Mouse (Mus musculus) midbrain, embryonic 16.5 days (tissue): ENCODE measurements at regions not wholly inside any gene's neighbourhood (a gene's known extent, or its start where the extent isn't known, plus 50 kb on each side); places are given as distances from the start of the nearest gene placed in this dataset.
"Not testable (repeated sequence)": the region's sequence is repeated elsewhere in the genome, so short reads cannot be mapped to it uniquely, and the experiment has no call there.

Source experiments
- ATAC-seq: fragments of 200-750 bp; cut with Nextera tagmentation; 2 replicates; pipeline ENCODE4 v1.8.0; 2017; ENCODE audit warnings: moderate TSS enrichment
- H3K27ac ChIP-seq: fragments of 300-500 bp; sonication (generic); 2 replicates; pipeline ENCODE4 v1.5.1; 2014; ENCODE audit warnings: mild to moderate bottlenecking, low read length, mixed read lengths
- H3K27me3 ChIP-seq: fragments of 300-500 bp; sonication (generic); 2 replicates; pipeline ENCODE4 v1.6.1; 2014; ENCODE audit warnings: low read depth, low read length, mixed read lengths; ENCODE audit not compliant: control insufficient read depth, insufficient read depth
- H3K36me3 ChIP-seq: fragments of 300-500 bp; sonication (generic); 2 replicates; pipeline ENCODE4 v1.6.1; 2014; ENCODE audit warnings: mild to moderate bottlenecking, low read length, moderate library complexity, mixed read lengths; ENCODE audit not compliant: control insufficient read depth, insufficient read depth
- H3K4me1 ChIP-seq: fragments of 300-500 bp; sonication (generic); 2 replicates; pipeline ENCODE4 v1.6.1; 2014; ENCODE audit warnings: mild to moderate bottlenecking, low read length, mixed read lengths; ENCODE audit not compliant: control insufficient read depth, insufficient read depth
- H3K4me2 ChIP-seq: fragments of 300-500 bp; sonication (generic); 2 replicates; pipeline ENCODE4 v1.6.1; 2014; ENCODE audit warnings: mild to moderate bottlenecking, low read length, mixed read lengths
- H3K4me3 ChIP-seq: fragments of 300-500 bp; sonication (generic); 2 replicates; pipeline ENCODE4 v1.5.1; 2014; ENCODE audit warnings: low read depth, mild to moderate bottlenecking, low read length, moderate library complexity, mixed read lengths
- H3K9ac ChIP-seq: fragments of 300-500 bp; sonication (generic); 2 replicates; pipeline ENCODE4 v1.6.1; 2014; ENCODE audit warnings: low read depth, low read length, mixed read lengths
- H3K9me3 ChIP-seq: fragments of 300-500 bp; sonication (generic); replicated peaks from 2 replicates; pipeline ENCODE4 v1.6.1; 2014; ENCODE audit warnings: mild to moderate bottlenecking, low read length, mixed read lengths; ENCODE audit not compliant: control insufficient read depth, poor library complexity, severe bottlenecking
- WGBS: fragments of 180-500 bp; shearing (Covaris S2); extraction: QIAGEN DNeasy Blood & Tissue Kit; methylation state at CpG from one replicate; pipeline ENCODE4 v1.1.7; 2014; 5-methylcytosine and 5-hydroxymethylcytosine counted together

DNA sequence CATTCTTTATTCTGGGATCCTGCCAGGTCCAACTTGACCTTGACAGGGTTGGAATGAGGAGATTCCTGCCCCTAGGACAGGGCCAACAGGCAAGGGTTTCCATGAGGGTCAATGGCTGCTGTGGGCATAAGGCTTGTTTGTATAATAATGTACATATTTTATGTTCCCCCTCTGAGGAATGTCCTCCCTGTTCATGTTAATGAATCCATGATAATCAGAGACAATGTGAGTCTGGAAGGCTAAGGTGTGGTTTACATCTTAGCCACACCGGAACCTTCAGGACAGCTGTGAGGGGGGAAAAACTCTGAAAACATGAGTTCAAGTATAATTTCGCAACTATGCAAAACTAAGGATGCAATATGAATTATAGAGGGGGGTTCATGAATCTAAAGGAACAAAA, 172.8 kb downstream of the Iqub start:
- H3K4me3 ChIP-seq, result no peak overlapping the region
- no peaks in the 10 kb centered on the region for H3K9me3 ChIP-seq
- H3K36me3 ChIP-seq, result no peaks in the 10 kb centered on the region
- no peak overlapping the region for H3K9ac ChIP-seq
- H3K4me2 ChIP-seq, result no peak overlapping the region
- ATAC-seq, result no peak
- WGBS, result 93% methylated on average over 2 of the region's 2 CpGs
- H3K4me1 ChIP-seq, result no peaks in the 10 kb centered on the region
- H3K27ac ChIP-seq, result no peak overlapping the region
- H3K27me3 ChIP-seq, result no peaks in the 10 kb centered on the region

- H3K9ac ChIP-seq, H3K9me3 ChIP-seq, H3K27me3 ChIP-seq, H3K4me3 ChIP-seq, H3K36me3 ChIP-seq, H3K4me2 ChIP-seq, H3K4me1 ChIP-seq, ATAC-seq, H3K27ac ChIP-seq: not testable (repeated sequence)
- WGBS, result 76% methylated on average over 4 of the region's 4 CpGs
These were observed 172.2 kb upstream of the Slc13a1 start for GRCm38 (mm10) chr6:24340107-24340506.

DNA sequence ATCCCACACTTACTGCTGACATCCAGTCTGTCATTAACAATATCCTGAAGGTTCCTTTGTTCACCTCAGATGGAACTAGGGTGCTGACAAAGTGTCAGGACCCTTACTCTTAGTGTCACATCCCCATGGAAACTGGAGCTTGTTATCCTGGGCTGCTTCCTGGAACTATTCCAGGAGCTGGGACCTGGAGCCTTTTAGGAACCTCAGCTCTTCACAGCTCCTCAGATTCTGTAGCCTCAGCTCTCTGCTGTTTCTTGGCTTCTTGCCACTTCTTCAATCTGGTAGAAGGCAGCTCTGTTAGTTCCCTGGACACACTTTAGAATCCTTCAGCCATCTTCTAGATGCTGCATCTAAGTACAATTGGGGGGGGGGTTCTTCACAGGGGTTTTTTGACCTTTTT, 157.3 kb upstream of the Slc13a1 start:
- no peaks in the 10 kb centered on the region for H3K9me3 ChIP-seq
- no peak for ATAC-seq
- no peaks in the 10 kb centered on the region for H3K27me3 ChIP-seq
- no peaks in the 10 kb centered on the region for H3K4me1 ChIP-seq
- no peak overlapping the region for H3K9ac ChIP-seq
- no peak overlapping the region for H3K27ac ChIP-seq
- no peak overlapping the region for H3K4me3 ChIP-seq
- H3K4me2 ChIP-seq, result no peak overlapping the region
- no peaks in the 10 kb centered on the region for H3K36me3 ChIP-seq

GRCm38 (mm10) chr6:24324718-24325117, 156.8 kb upstream of the Slc13a1 start:
- H3K27ac ChIP-seq, result no peak overlapping the region
- no peaks in the 10 kb centered on the region for H3K9me3 ChIP-seq
- H3K36me3 ChIP-seq, result no peaks in the 10 kb centered on the region
- no peak for ATAC-seq
- no peak overlapping the region for H3K9ac ChIP-seq
- H3K27me3 ChIP-seq, result no peaks in the 10 kb centered on the region
- 64% methylated on average over 3 of the region's 3 CpGs for WGBS
- H3K4me2 ChIP-seq, result no peak overlapping the region
- H3K4me3 ChIP-seq, result no peak overlapping the region
- H3K4me1 ChIP-seq, result no peaks in the 10 kb centered on the region

DNA sequence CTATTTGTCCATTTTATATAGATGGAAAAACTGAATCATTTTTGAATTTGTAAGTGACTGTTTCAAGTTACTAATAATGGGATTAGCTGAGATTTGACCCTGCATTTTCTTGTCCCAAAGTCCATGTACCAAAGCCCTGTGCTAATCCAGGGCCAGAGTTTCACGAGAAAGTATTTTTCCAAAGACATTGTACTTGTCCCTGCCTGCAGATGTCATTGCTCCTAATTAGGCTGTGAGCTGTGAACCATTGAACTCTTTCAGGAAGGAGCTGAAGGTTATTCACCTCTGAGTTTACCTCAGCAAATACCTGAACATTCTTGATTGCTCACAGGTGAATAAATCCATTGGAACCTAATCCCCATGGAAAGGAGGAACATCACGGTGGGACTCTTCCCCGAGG, 154.5 kb upstream of the Slc13a1 start:
- H3K9me3 ChIP-seq, result no peaks in the 10 kb centered on the region
- no peak overlapping the region for H3K4me2 ChIP-seq
- no peaks in the 10 kb centered on the region for H3K27me3 ChIP-seq
- 73% methylated on average over 3 of the region's 3 CpGs for WGBS
- ATAC-seq, result no peak
- H3K27ac ChIP-seq, result no peak overlapping the region
- no peaks in the 10 kb centered on the region for H3K36me3 ChIP-seq
- H3K9ac ChIP-seq, result no peak overlapping the region
- H3K4me3 ChIP-seq, result no peak overlapping the region
- no peaks in the 10 kb centered on the region for H3K4me1 ChIP-seq

DNA sequence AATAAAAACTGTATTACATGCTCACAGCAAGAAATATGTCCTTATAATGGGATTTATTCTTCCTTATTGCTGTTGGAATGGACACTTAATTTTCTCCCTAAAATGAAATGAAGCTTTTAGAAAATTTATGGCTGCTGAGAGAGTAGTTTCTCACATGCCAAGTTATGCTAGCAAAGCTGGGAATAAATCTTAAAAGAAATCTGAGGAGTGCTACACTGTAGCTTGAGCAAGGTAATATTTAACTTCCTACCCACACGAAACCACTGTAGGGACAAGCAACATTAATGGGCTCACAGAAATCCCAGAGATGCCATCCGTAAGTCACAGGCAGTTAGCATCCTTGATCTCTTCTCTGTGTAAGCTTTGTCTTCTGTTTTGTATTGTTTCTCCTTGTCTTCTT, 151.0 kb upstream of the Slc13a1 start:
- no peak for ATAC-seq
- no peaks in the 10 kb centered on the region for H3K9me3 ChIP-seq
- 91% methylated on average over 2 of the region's 2 CpGs for WGBS
- H3K27ac ChIP-seq, result no peak overlapping the region
- no peaks in the 10 kb centered on the region for H3K27me3 ChIP-seq
- no peaks in the 10 kb centered on the region for H3K36me3 ChIP-seq
- no peak overlapping the region for H3K9ac ChIP-seq
- no peak overlapping the region for H3K4me3 ChIP-seq
- H3K4me1 ChIP-seq, result no peaks in the 10 kb centered on the region
- H3K4me2 ChIP-seq, result no peak overlapping the region

- no peak overlapping the region for H3K4me2 ChIP-seq
- no peaks in the 10 kb centered on the region for H3K4me1 ChIP-seq
- no peak overlapping the region for H3K4me3 ChIP-seq
- no peak overlapping the region for H3K9ac ChIP-seq
- H3K27me3 ChIP-seq, result no peaks in the 10 kb centered on the region
- no peaks in the 10 kb centered on the region for H3K9me3 ChIP-seq
- H3K36me3 ChIP-seq, result no peaks in the 10 kb centered on the region
- 91% methylated on average over 2 of the region's 2 CpGs for WGBS
- no peak for ATAC-seq
- H3K27ac ChIP-seq, result no peak overlapping the region
These were observed 142.8 kb upstream of the Slc13a1 start for GRCm38 (mm10) chr6:24310675-24311074.

- WGBS, result 94% methylated on average over 1 of the region's 1 CpGs
- Histone ChIP-seq H3K4me1 (no peaks in the 10 kb centered on the region), H3K27me3 (no peaks in the 10 kb centered on the region), H3K4me3 (no peak overlapping the region), H3K36me3 (no peaks in the 10 kb centered on the region), H3K27ac (no peak overlapping the region), H3K9me3 (no peaks in the 10 kb centered on the region), H3K4me2 (no peak overlapping the region), H3K9ac (no peak overlapping the region)
- no peak for ATAC-seq
These were observed 141.9 kb upstream of the Slc13a1 start for GRCm38 (mm10) chr6:24309810-24310209.

DNA sequence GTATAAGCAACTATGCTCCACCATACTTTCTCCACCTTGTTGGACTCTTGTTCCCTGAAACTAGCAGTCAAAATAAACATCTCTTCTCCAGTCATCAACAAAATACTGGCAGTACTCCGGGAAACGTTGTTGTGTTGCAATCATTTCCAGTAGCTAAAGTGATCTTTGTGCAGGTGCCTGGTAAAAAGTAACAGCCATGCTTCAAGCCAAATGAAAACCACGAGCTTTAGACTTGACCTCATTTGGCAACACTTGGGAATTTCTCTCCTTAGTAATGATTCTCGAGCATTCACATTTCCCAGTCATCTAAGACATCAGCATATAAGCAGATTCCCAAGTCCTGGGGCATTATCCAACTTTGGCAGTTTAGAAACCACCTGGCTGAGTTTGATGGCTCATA, 133.8 kb upstream of the Slc13a1 start:
- Histone ChIP-seq H3K27me3 (no peaks in the 10 kb centered on the region), H3K4me1 (no peaks in the 10 kb centered on the region), H3K9ac (no peak overlapping the region), H3K36me3 (no peaks in the 10 kb centered on the region), H3K4me3 (no peak overlapping the region), H3K9me3 (no peaks in the 10 kb centered on the region), H3K27ac (no peak overlapping the region), H3K4me2 (no peak overlapping the region)
- 87% methylated on average over 4 of the region's 4 CpGs for WGBS
- ATAC-seq, result no peak

DNA sequence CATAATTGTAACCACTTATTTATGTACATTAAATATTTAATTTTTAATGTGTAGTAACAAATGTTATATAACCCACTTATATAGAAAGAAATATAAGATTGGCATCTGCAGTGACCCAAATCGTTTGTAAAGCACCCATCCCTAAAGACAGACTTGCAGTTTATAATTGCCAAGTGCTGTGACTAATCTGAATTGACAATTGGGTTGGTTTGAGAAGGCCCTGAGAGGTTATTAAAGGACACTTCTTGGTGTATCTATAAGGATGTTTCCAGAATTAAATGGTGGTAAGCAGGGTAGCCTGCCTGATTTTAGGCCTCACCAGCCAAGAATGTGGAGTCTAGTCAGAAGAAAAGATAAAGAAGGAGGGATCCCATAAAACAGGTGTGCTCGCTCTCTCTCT, 133.3 kb upstream of the Slc13a1 start:
- no peak overlapping the region for H3K27ac ChIP-seq
- H3K4me3 ChIP-seq, result no peak overlapping the region
- H3K36me3 ChIP-seq, result no peaks in the 10 kb centered on the region
- H3K9ac ChIP-seq, result no peak overlapping the region
- no peaks in the 10 kb centered on the region for H3K27me3 ChIP-seq
- ATAC-seq, result no peak
- H3K9me3 ChIP-seq, result no peaks in the 10 kb centered on the region
- H3K4me1 ChIP-seq, result no peaks in the 10 kb centered on the region
- H3K4me2 ChIP-seq, result no peak overlapping the region
- 73% methylated on average over 2 of the region's 2 CpGs for WGBS
